Mouse (Mus musculus) urinary bladder, postnatal 4 days (tissue): ENCODE measurements at regions not wholly inside any gene's neighbourhood (a gene's known extent, or its start where the extent isn't known, plus 50 kb on each side); places are given as distances from the start of the nearest gene placed in this dataset.
A peak's percentile ranks its signal among the peaks of the same experiment; 100 is the strongest.

ENCODE experiments used
- DNase-seq, 2 experiments: peaks; one replicate each; pipeline ENCODE4 v3.0.0; 2021 to 2022; ENCODE audit warnings: low spot score in 2 of 2

- no peak for DNase-seq
Measured at GRCm38 (mm10) chr6:126481257-126481656, 54.0 kb downstream of the Kcna5 start.

GRCm38 (mm10) chr6:126477506-126477905 lies 57.7 kb downstream of the Kcna5 start:
- DNase-seq: peak in 1 of 2 experiments; percentile 36

- DNase-seq: peak in 1 of 2 experiments; percentile 23
Measured at GRCm38 (mm10) chr6:126476758-126477157, 58.5 kb downstream of the Kcna5 start.

GRCm38 (mm10) chr6:126475555-126475954 lies 59.7 kb downstream of the Kcna5 start:
- peak in 1 of 2 experiments; percentile 50 for DNase-seq

- no peak for DNase-seq
Measured at GRCm38 (mm10) chr6:126453751-126454150, 81.5 kb downstream of the Kcna5 start.

GRCm38 (mm10) chr6:126445519-126445918 lies 89.7 kb downstream of the Kcna5 start:
- DNase-seq: no peak

- DNase-seq: no peak
Measured at GRCm38 (mm10) chr6:126440254-126440653, 95.0 kb downstream of the Kcna5 start.

- no peak for DNase-seq
Measured at GRCm38 (mm10) chr6:126437976-126438736, 97.1 kb downstream of the Kcna5 start.

- no peak for DNase-seq
Measured at GRCm38 (mm10) chr6:126427208-126427607, 108.0 kb downstream of the Kcna5 start.

- no peak for DNase-seq
Measured at GRCm38 (mm10) chr6:126405736-126406135, 129.5 kb downstream of the Kcna5 start.

- DNase-seq: no peak
Measured at GRCm38 (mm10) chr6:126404331-126405070, 130.7 kb downstream of the Kcna5 start.

- DNase-seq: no peak
Measured at GRCm38 (mm10) chr6:126399595-126399994, 135.6 kb downstream of the Kcna5 start.

GRCm38 (mm10) chr6:126398641-126399040 lies 136.6 kb downstream of the Kcna5 start:
- DNase-seq: no peak

- DNase-seq: no peak
Measured at GRCm38 (mm10) chr6:126395015-126395414, 140.2 kb downstream of the Kcna5 start.

- no peak for DNase-seq
Measured at GRCm38 (mm10) chr6:126394111-126394809, 141.0 kb downstream of the Kcna5 start.

- no peak for DNase-seq
Measured at GRCm38 (mm10) chr6:126384210-126385012, 150.8 kb downstream of the Kcna5 start.

GRCm38 (mm10) chr6:126377216-126377615 lies 158.0 kb downstream of the Kcna5 start:
- DNase-seq: no peak

GRCm38 (mm10) chr6:126374970-126375620 lies 160.1 kb downstream of the Kcna5 start:
- DNase-seq: no peak

- no peak for DNase-seq
Measured at GRCm38 (mm10) chr6:126371971-126372370, 163.2 kb downstream of the Kcna5 start.

- no peak for DNase-seq
Measured at GRCm38 (mm10) chr6:126371489-126371888, 163.7 kb downstream of the Kcna5 start.

GRCm38 (mm10) chr6:126365495-126365894 lies 169.7 kb downstream of the Kcna5 start:
- DNase-seq: no peak
